Mouse (Mus musculus) G1E-ER4 (cell line): ENCODE measurements around the gene Umps. TPM values are rescaled to one million over a fixed set of nuclear protein-coding genes. Genes with fewer than 3 reads are reported as not detected.

Experiments
- GATA1 ChIP-seq: IDR thresholded peaks from one replicate; pipeline ENCODE4 v1.8.0; 2012; ENCODE audit warnings: low read length, inconsistent platforms
- polyA plus RNA-seq: library from polyadenylated mRNA; stranded (reverse); fragments of >175 nt; gene quantifications from 2 replicates; pipeline ENCODE4 v1.2.3, GENCODE M21; 2012

Umps gene
- polyA plus RNA-seq, 1 experiment: 22.6 TPM

- no peak for TF ChIP-seq GATA1
Observed at GRCm38 (mm10) chr16:33922111-33923000, 44.5 kb downstream of the Umps start.

DNA sequence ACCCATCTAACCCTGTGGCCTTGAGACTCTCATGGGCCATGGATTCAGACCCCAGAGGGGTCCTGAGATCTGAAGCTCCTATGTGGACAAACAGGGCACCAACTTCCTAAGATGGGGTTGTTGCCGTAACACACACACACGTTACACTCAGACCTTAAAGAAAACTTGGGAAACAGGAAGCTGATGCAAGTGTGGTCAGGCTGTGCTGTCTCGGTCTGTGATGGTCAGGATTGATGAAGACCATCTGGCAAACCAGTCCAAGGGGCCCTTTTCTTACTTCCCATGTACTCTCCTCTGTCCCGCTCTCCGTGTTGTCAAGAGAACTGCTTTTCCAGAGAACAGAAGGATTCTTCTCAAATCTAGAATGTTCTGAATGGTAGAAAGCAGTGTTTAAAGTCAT, 45.3 kb downstream of the Umps start:
- TF ChIP-seq GATA1: no peak

DNA sequence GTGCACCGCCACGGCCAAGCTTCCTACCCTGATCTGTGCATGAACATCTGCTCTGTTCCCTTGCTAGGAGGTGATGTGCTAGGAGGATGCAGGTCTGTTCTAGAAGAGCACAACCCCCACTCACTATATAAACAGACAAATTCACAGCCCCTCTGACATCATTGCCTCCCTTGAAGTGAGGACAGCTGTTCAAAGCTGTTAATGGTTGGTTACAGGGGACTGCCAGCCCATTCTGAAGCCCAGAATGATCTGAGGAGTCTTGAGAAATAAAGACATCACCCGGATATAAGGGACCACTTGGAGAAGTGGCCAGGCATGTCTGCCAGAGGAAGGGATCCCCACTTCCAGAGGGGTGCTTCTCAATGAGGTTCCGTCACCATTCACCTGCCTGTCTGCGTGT, 48.9 kb downstream of the Umps start:
- TF ChIP-seq GATA1: no peak

DNA sequence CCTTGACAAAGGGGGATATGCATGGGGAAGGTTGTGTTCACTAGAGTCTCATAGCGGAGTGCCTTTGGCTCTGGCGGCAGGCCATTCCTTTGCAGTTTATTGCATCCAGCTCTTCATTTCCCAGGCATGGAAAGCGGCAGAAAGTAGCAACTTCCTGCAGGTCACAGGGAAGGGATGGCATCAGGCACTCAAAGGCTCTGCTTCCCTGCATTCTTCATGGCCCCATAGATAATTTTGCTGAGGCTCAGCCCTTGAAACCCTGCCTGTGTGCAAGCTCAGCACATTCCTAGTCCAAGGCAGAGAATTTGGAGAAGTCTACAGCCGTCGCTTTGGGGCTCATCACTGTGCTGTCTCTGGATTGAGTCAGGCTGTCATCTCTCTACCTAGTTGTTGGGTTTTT, 49.4 kb downstream of the Umps start:
- no peak for TF ChIP-seq GATA1

- no peak for TF ChIP-seq GATA1
Observed at GRCm38 (mm10) chr16:33916473-33917251, 50.2 kb downstream of the Umps start.

DNA sequence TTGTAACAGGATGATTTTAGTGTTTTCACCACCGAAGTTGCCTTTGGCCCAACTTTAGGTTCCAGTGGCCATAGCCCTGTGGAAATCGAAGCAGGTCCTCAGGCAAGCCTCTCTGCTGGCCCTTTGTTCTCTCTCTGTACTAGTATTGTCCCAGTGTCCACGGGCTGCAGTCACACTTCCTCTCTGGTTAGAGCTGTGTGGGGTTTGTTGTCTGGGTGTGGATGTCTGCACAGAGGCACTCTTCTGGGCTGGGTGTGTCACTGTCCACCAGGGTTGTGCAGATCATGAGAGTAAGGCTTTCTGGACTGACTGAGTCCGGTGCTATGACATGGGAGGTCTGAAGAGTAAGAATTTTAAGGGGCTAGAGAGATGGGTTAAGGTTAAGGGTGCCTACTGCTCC, 51.8 kb downstream of the Umps start:
- no peak for TF ChIP-seq GATA1

- TF ChIP-seq GATA1: no peak
Observed at GRCm38 (mm10) chr16:33908239-33908638, 58.6 kb downstream of the Umps start.

Other genes starting within 250 kb of the Umps start
- 0.10 and 0.13 TPM in 2 replicates for gene Muc13, start 173.0 kb downstream of the Umps start, polyA plus RNA-seq
- 0.27 and 0.57 TPM in 2 replicates for gene Itgb5, start 137.4 kb downstream of the Umps start, polyA plus RNA-seq